Mouse (Mus musculus) intestine, embryonic 16.5 days (tissue): ENCODE data around the gene Coasy. TPM values are rescaled to one million over a fixed set of nuclear protein-coding genes. Genes with fewer than 3 reads are reported as not detected.
"Not testable (repeated sequence)": the region's sequence is repeated elsewhere in the genome, so short reads cannot be mapped to it uniquely, and the experiment has no call there.

Experiments used
- ATAC-seq: fragments of 200-750 bp; cut with Nextera tagmentation; 2 replicates; pipeline ENCODE4 v1.8.0; 2017; ENCODE audit warnings: moderate TSS enrichment, moderate library complexity
- H3K27ac ChIP-seq: fragments of 300-500 bp; sonication (generic); 2 replicates; pipeline ENCODE4 v1.5.1; 2014; ENCODE audit warnings: mild to moderate bottlenecking, low read length
- H3K27me3 ChIP-seq: fragments of 300-500 bp; sonication (generic); replicated peaks from 2 replicates; pipeline ENCODE4 v1.6.1; 2014; ENCODE audit warnings: low read length, control low read depth, mixed read lengths; ENCODE audit not compliant: control insufficient read depth, insufficient read depth
- H3K36me3 ChIP-seq: fragments of 300-500 bp; sonication (generic); 2 replicates; pipeline ENCODE4 v1.6.1; 2014; ENCODE audit warnings: low read length, control low read depth; ENCODE audit not compliant: control insufficient read depth, insufficient read depth
- H3K4me1 ChIP-seq: fragments of 300-500 bp; sonication (generic); 2 replicates; pipeline ENCODE4 v1.6.1; 2014; ENCODE audit warnings: low read length, control low read depth, mixed read lengths; ENCODE audit not compliant: control insufficient read depth, insufficient read depth
- H3K4me2 ChIP-seq: fragments of 300-500 bp; sonication (generic); 2 replicates; pipeline ENCODE4 v1.6.1; 2014; ENCODE audit warnings: low read depth, low read length, control low read depth
- H3K4me3 ChIP-seq: fragments of 300-500 bp; sonication (generic); 2 replicates; pipeline ENCODE4 v1.5.1; 2014; ENCODE audit warnings: mild to moderate bottlenecking, low read length
- H3K9ac ChIP-seq: fragments of 300-500 bp; sonication (generic); 2 replicates; pipeline ENCODE4 v1.6.1; 2014; ENCODE audit warnings: low read depth, low read length
- H3K9me3 ChIP-seq: fragments of 300-500 bp; sonication (generic); 2 replicates; pipeline ENCODE4 v1.6.1; 2016; ENCODE audit warnings: low read length, control low read depth; ENCODE audit not compliant: control insufficient read depth
- WGBS: fragments of 180-500 bp; shearing (Covaris S2); extraction: QIAGEN DNeasy Blood & Tissue Kit; methylation state at CpG from one replicate; pipeline ENCODE4 v1.1.7; 2014; 5-methylcytosine and 5-hydroxymethylcytosine counted together
- polyA plus RNA-seq: library from polyadenylated mRNA; unstranded; fragments of >200 nt; fragmentation: Nextera tagmentation; extraction: Ambion mirVana; gene quantifications from 2 replicates; pipeline ENCODE4 v1.2.1, GENCODE M21; 2015

Gene Coasy
- polyA plus RNA-seq, 1 experiment from 2014 or later, result 47.1 TPM

DNA sequence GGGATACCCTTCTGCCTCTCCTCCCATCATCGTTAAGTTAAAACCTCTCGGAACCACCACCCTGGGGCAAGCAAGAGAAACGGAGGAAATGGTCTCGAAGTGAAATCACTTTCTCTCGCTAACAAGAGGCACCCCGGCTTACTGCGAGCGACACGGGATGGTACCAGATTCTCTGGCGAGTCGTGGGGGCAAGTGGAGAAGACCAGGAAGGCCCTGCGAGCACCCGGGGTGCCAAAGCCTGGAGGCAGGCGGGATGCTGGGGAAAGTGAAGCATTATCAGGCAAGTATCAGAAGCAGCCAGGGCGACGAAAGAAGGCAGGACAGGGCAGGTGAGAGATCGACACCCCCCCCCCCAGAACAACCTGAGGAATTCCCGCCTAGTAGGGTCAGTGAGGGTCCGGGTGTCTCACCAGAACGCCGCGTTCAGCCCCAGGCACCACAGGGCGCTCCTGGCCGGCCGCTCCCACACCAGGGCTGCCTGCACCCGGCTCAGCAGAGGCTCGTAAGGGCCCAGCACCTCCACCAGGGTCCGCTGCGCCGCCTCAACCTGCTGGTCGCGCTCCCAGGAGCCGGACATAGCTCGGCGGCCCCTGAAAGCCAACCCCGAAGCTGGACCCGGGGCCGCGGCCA lies 36.9 kb downstream of the Coasy start:
- H3K4me3 ChIP-seq, result peak overlapping the region; percentile 92
- peak; percentile 83 for ATAC-seq
- peak overlapping the region; percentile 83 for H3K9ac ChIP-seq
- no peaks in the 10 kb centered on the region for H3K9me3 ChIP-seq
- H3K4me2 ChIP-seq, result peak overlapping the region; percentile 69
- peak overlapping the region; percentile 74 for H3K27ac ChIP-seq
- H3K27me3 ChIP-seq, result no peaks in the 10 kb centered on the region
- H3K4me1 ChIP-seq, result peaks cover 21% of the 10 kb centered on the region
- H3K36me3 ChIP-seq, result 0 out of 2 replicates have a peak, but pooled peaks cover 3% of the 10 kb centered on the region
- under 1% methylated on average over 39 of the region's 39 CpGs for WGBS

DNA sequence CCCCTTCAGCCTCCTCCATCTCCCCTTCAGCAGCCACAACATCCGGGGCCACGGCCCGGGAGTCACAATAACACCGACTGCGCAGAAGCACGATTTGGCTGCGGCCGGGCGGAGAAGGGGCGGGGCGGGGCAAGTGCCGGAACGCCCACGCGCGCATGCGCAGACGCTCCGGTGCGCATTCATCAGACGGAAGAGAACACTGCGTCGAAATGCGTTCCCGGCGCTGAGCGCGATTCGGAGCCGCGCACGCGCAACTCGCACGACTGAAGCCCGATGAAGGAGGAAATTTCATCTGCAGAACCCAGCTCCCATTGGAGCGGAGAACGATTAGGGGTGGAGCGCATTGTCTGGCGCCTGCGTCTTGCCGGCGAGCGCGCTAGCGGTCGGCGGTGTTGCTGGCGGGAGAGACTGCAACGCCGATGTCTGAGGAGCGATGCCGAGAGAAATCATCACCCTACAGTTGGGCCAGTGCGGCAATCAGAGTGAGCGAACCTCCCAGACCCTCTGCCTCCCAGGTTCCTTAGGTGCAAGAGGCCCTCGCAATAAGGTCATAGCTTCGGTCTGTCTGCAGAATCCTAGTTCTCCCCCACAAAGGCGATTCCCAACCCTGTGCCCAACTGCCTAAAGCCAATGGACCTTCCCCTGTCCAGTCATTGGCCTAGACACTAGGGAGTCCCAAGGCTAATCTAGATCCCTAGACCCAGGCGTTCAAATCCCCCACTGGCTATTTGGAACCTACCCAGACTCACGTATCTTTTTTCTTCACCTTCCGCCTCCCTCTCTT lies 37.6 kb downstream of the Coasy start, which contains the start of the genes Retreg3 and Tubg1:
Gene Retreg3, minus strand, starts transcription at position 133 of the 784 bp plus-strand sequence.
Gene Tubg1, plus strand, starts transcription at position 178 of the 784 bp plus-strand sequence.
- Histone ChIP-seq H3K27ac (peak within 1 kb of the TSS; percentile 87), H3K9ac (peak within 1 kb of the TSS; percentile 83), H3K36me3 (0 out of 2 replicates have a peak, but pooled peaks cover 3% of the 10 kb centered on the region), H3K9me3 (no peaks in the 10 kb centered on the region), H3K27me3 (no peaks in the 10 kb centered on the region), H3K4me2 (peak within 1 kb of the TSS; percentile 98), H3K4me1 (peaks cover 21% of the 10 kb centered on the region), H3K4me3 (peak within 1 kb of the TSS; percentile 92)
- under 1% methylated on average over 61 of the region's 61 CpGs for WGBS
- peak; percentile 96 for ATAC-seq

DNA sequence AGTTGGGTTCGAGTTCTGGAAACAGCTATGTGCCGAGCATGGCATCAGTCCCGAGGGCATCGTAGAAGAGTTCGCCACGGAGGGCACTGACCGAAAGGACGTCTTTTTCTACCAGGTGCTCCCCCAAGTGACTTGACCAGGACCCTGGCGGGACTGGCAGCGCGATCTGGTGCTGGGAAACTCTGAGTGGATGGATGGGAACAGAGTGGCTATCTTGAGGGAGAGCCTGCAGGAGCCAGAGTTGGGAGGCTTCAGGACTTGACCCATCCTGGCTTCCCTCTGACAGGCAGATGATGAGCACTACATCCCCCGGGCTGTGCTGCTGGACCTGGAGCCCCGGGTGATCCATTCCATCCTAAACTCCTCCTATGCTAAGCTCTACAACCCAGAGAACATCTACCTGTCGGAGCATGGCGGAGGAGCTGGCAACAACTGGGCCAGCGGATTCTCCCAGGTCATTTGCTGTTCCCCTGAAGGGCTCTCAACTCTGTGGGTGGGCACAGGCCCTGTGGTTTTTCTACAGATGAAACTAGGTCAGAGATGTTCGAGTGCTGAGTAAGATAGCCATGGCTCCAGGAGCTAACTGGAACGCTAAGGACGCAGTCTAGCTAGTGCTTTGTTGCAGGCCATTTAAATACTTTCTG lies 38.3 kb downstream of the Coasy start:
- Histone ChIP-seq H3K9ac (peak overlapping the region; percentile 83), H3K36me3 (0 out of 2 replicates have a peak, but pooled peaks cover 3% of the 10 kb centered on the region), H3K27ac (peak overlapping the region; percentile 87), H3K4me2 (peak overlapping the region; percentile 98), H3K4me3 (peak overlapping the region; percentile 92), H3K4me1 (peaks cover 21% of the 10 kb centered on the region), H3K27me3 (no peaks in the 10 kb centered on the region), H3K9me3 (no peaks in the 10 kb centered on the region)
- ATAC-seq, result no peak
- 20% methylated on average over 19 of the region's 19 CpGs for WGBS

DNA sequence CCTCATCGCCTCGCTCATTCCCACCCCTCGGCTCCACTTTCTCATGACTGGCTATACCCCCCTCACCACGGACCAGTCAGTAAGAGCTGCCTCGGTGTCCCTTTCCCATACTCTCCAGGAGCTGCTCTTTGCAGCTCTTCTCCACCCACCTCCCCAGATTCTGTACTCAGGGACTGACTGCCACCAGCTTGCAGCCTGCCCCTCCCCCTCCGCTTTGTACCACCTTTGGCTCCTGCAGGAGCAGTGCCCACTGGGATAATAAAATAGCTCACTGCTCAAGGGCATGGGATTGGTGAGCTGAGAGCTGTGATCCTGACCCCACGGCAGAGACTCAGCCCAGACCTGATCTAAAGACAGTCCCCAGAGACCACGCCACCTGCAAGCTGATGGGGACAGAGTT lies 42.1 kb downstream of the Coasy start:
- not testable (repeated sequence) for H3K9me3 ChIP-seq, H3K9ac ChIP-seq, H3K27ac ChIP-seq, ATAC-seq, H3K4me3 ChIP-seq, H3K36me3 ChIP-seq, H3K4me2 ChIP-seq, H3K27me3 ChIP-seq
- peaks cover 10% of the 10 kb centered on the region for H3K4me1 ChIP-seq
- 93% methylated on average over 8 of the region's 8 CpGs for WGBS

DNA sequence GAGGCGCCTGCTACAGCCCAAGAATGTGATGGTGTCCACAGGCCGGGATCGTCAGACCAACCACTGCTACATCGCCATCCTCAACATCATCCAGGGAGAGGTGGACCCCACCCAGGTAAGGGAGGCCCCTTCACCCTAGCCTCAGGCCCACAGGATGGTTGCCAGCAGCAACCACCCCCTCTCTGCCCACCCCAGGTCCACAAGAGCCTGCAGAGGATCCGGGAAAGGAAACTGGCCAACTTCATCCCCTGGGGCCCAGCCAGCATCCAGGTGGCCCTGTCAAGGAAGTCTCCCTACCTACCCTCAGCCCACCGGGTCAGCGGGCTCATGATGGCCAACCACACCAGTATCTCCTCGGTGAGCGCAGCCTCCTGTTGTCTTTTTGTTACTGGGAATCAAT lies 42.6 kb downstream of the Coasy start:
- WGBS, result 94% methylated on average over 7 of the region's 9 CpGs
- not testable (repeated sequence) for ATAC-seq, H3K4me3 ChIP-seq, H3K27me3 ChIP-seq, H3K9ac ChIP-seq, H3K27ac ChIP-seq, H3K36me3 ChIP-seq, H3K4me2 ChIP-seq, H3K9me3 ChIP-seq
- H3K4me1 ChIP-seq, result peaks cover 11% of the 10 kb centered on the region

DNA sequence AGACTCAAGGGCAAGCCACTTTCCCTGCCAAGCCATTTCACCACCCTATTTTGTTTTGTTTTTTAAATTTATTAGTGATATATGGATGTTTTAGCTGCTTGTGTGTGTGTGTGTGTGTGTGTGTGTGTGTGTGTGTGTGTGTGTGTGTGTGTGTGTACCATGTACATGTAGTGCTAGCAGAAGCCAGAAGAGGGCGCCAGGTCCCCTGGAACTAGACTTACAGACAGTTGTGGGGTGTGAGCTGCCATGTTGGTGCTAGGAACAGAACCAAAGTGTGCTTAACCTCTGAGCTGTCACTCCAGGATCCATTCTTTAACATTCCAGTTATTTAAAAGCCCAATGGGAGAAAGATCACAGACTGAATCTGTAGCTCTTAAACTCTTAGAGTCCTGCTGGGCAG lies 44.7 kb downstream of the Coasy start:
- no peak overlapping the region for H3K27ac ChIP-seq
- peaks cover 7% of the 10 kb centered on the region; the same call in 1 of the 2 replicates for H3K36me3 ChIP-seq
- H3K9ac ChIP-seq, result no peak overlapping the region
- no peak overlapping the region for H3K4me2 ChIP-seq
- H3K4me3 ChIP-seq, result no peak overlapping the region
- 86% methylated on average over 1 of the region's 1 CpGs for WGBS
- no peaks in the 10 kb centered on the region for H3K27me3 ChIP-seq
- peaks cover 3% of the 10 kb centered on the region; the same call in 1 of the 2 replicates for H3K4me1 ChIP-seq
- no peak for ATAC-seq
- H3K9me3 ChIP-seq, result no peaks in the 10 kb centered on the region; the same call in 1 of the 2 replicates

DNA sequence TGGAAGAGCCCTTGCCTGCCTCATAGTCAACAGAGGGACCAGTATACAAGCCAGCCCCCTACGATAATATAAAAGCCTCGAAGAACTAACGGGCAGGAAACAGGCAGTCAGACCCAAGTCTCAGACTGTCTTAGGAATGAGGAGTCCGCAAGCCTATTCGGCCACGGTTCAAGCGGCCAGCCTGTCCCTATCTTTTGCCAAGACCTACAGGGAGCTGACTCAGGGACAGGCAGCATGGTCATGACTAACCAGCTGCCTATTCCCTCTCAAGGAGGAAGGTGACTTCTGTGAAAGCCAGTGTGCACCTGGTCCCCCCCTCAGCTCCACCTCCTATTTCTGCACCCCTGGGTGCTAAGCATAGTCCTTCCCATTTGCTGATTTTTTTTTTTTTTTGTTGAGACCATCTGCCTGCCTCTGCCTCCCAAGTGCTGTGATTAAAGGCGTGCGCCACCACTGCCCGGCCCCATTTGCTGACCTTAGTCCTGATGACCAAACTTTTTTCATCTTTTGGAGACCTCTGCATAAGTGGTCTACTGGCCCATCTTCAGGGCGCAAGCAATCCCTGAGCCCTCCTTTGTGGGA lies 46.7 kb downstream of the Coasy start:
- Histone ChIP-seq H3K4me2 (no peak overlapping the region), H3K9ac (no peak overlapping the region), H3K27me3 (no peaks in the 10 kb centered on the region), H3K4me3 (no peak overlapping the region), H3K9me3 (no peaks in the 10 kb centered on the region; the same call in 1 of the 2 replicates), H3K27ac (no peak overlapping the region), H3K36me3 (peaks cover 7% of the 10 kb centered on the region; the same call in 1 of the 2 replicates), H3K4me1 (peaks cover 3% of the 10 kb centered on the region; the same call in 1 of the 2 replicates)
- WGBS, result 86% methylated on average over 11 of the region's 11 CpGs
- ATAC-seq, result no peak

DNA sequence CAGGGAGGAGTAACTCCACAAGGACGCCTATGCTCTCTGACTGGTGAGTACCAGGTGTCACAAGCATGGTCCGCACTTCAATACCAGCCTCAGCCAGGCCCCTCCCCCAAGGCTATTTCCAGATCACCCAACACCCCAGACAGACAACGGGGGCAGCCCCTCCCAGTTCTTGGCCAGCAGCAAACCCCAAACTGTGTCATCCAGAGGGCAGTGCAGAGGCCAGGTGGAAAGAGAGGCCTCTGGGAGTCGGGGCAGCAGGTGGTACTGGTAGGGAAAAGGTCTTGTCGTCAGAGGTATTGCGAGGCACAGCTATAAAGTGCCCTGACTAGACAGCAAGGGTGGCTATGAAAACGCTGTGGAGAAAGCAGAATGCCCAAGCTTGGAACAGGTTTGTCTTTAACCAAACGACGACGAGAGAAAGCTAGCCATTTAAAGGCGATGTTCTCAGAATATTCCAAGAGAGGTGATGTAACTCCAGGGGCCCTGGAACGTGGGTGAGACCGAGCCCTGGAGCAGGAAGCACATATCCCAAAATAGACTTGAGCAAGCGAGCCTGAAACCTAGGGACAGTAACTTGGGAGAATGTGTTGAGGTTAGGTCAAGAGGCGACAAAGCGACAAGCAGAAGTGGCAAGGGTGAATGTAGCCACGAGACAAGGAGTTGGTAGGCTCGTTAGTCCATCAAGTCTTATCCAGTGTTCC lies 47.8 kb downstream of the Coasy start:
- H3K4me3 ChIP-seq, result no peak overlapping the region
- peak overlapping the region; percentile 40; the same call in 1 of the 2 replicates for H3K9ac ChIP-seq
- no peak overlapping the region for H3K4me2 ChIP-seq
- H3K4me1 ChIP-seq, result peaks cover 3% of the 10 kb centered on the region; the same call in 1 of the 2 replicates
- no peaks in the 10 kb centered on the region for H3K27me3 ChIP-seq
- H3K27ac ChIP-seq, result no peak overlapping the region
- 38% methylated on average over 18 of the region's 18 CpGs for WGBS
- no peaks in the 10 kb centered on the region; the same call in 1 of the 2 replicates for H3K9me3 ChIP-seq
- H3K36me3 ChIP-seq, result peaks cover 7% of the 10 kb centered on the region; the same call in 1 of the 2 replicates
- ATAC-seq, result peak; percentile 48
